Mouse (Mus musculus): ENCODE measurements at regions not wholly inside any gene's neighbourhood (a gene's known extent, or its start where the extent isn't known, plus 50 kb on each side); places are given as distances from the start of the nearest gene placed in this dataset.

GRCm38 (mm10) chr13:6877018-6877901, 228.7 kb upstream of the Pfkp start:
- Histone ChIP-seq H3K79me2 (ENCODE audit: control insufficient read depth, insufficient read depth) (no peaks in the 10 kb centered on the region), H3K4me3 (ENCODE audit: insufficient read depth, poor library complexity, severe bottlenecking) (no peak overlapping the region), H3K36me3 (ENCODE audit: control insufficient read depth, insufficient read depth) (no peaks in the 10 kb centered on the region), H3ac (ENCODE audit: control insufficient read depth, insufficient read length, low read depth) (no peak overlapping the region), H3K27me3 (ENCODE audit: control insufficient read depth, insufficient read depth, insufficient read length) (no peaks in the 10 kb centered on the region), H3K79me3 (ENCODE audit: low read depth) (no peaks in the 10 kb centered on the region)
- TF ChIP-seq CEBPB (IDR thresholded peaks at IDR 0.05; ENCODE audit: low read depth): no peak
- TF ChIP-seq MYOD1 (IDR thresholded peaks at IDR 0.05; ENCODE audit: control insufficient read depth, insufficient read length, low read depth): no peak
- no peak for TF ChIP-seq FOSL1 (IDR thresholded peaks at IDR 0.05; ENCODE audit: insufficient read depth, low read length, poor library complexity, severe bottlenecking)
- TF ChIP-seq CTCF (IDR thresholded peaks at IDR 0.05; ENCODE audit: control insufficient read depth, insufficient read depth, insufficient read length): no peak
- TF ChIP-seq USF1 (IDR thresholded peaks at IDR 0.05; ENCODE audit: low read depth): no peak
- TF ChIP-seq MAX (IDR thresholded peaks at IDR 0.05): no peak
- TF ChIP-seq MYOG (IDR thresholded peaks at IDR 0.05; ENCODE audit: control insufficient read depth, extremely low read depth, insufficient read length): no peak

- Histone ChIP-seq H3K79me2 (ENCODE audit: control insufficient read depth, insufficient read depth) (no peaks in the 10 kb centered on the region), H3K36me3 (ENCODE audit: control insufficient read depth, insufficient read depth) (no peaks in the 10 kb centered on the region), H3K4me3 (ENCODE audit: insufficient read depth, poor library complexity, severe bottlenecking) (no peak overlapping the region), H3ac (ENCODE audit: control insufficient read depth, insufficient read length, low read depth) (no peak overlapping the region), H3K27me3 (ENCODE audit: control insufficient read depth, insufficient read depth, insufficient read length) (no peaks in the 10 kb centered on the region), H3K79me3 (ENCODE audit: low read depth) (no peaks in the 10 kb centered on the region)
- no peak for TF ChIP-seq MAX (IDR thresholded peaks at IDR 0.05)
- no peak for TF ChIP-seq CTCF (IDR thresholded peaks at IDR 0.05; ENCODE audit: control insufficient read depth, insufficient read depth, insufficient read length)
- no peak for TF ChIP-seq USF1 (IDR thresholded peaks at IDR 0.05; ENCODE audit: low read depth)
- TF ChIP-seq CEBPB (IDR thresholded peaks at IDR 0.05; ENCODE audit: low read depth): no peak
- no peak for TF ChIP-seq FOSL1 (IDR thresholded peaks at IDR 0.05; ENCODE audit: insufficient read depth, low read length, poor library complexity, severe bottlenecking)
- TF ChIP-seq MYOD1 (IDR thresholded peaks at IDR 0.05; ENCODE audit: control insufficient read depth, insufficient read length, low read depth): no peak
- no peak for TF ChIP-seq MYOG (IDR thresholded peaks at IDR 0.05; ENCODE audit: control insufficient read depth, extremely low read depth, insufficient read length)
Observed at GRCm38 (mm10) chr13:6862186-6862585, 213.6 kb upstream of the Pfkp start.

DNA sequence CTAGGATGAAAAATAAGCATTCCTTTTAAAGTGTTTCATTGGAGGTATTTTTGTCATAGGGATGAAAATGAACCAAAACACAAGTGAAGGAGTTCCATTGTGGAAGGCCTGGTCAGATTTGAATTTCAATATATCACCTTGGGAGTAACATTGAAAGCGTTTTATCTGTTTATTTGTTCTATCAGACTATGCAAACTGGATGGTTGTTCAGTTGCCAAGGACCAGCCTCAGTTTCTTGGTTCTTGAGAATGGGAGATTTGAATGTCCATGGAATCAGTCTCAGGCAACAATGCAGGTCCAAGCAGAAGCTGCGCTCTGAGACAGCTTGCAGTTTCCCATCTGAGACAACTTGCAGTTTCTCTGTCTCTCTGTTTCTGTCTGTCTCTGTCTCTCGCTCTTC, 211.0 kb upstream of the Pfkp start:
- Histone ChIP-seq H3K36me3 (ENCODE audit: control insufficient read depth, insufficient read depth) (no peaks in the 10 kb centered on the region), H3K27me3 (ENCODE audit: control insufficient read depth, insufficient read depth, insufficient read length) (no peaks in the 10 kb centered on the region), H3K79me3 (ENCODE audit: low read depth) (no peaks in the 10 kb centered on the region), H3K79me2 (ENCODE audit: control insufficient read depth, insufficient read depth) (no peaks in the 10 kb centered on the region), H3ac (ENCODE audit: control insufficient read depth, insufficient read length, low read depth) (no peak overlapping the region), H3K4me3 (ENCODE audit: insufficient read depth, poor library complexity, severe bottlenecking) (no peak overlapping the region)
- TF ChIP-seq FOSL1 (IDR thresholded peaks at IDR 0.05; ENCODE audit: insufficient read depth, low read length, poor library complexity, severe bottlenecking): no peak
- TF ChIP-seq CTCF (IDR thresholded peaks at IDR 0.05; ENCODE audit: control insufficient read depth, insufficient read depth, insufficient read length): no peak
- TF ChIP-seq CEBPB (IDR thresholded peaks at IDR 0.05; ENCODE audit: low read depth): no peak
- no peak for TF ChIP-seq MYOD1 (IDR thresholded peaks at IDR 0.05; ENCODE audit: control insufficient read depth, insufficient read length, low read depth)
- no peak for TF ChIP-seq MYOG (IDR thresholded peaks at IDR 0.05; ENCODE audit: control insufficient read depth, extremely low read depth, insufficient read length)
- no peak for TF ChIP-seq USF1 (IDR thresholded peaks at IDR 0.05; ENCODE audit: low read depth)
- no peak for TF ChIP-seq MAX (IDR thresholded peaks at IDR 0.05)

GRCm38 (mm10) chr13:6855199-6856148, 206.9 kb upstream of the Pfkp start:
- no peak for TF ChIP-seq CTCF (IDR thresholded peaks at IDR 0.05; ENCODE audit: control insufficient read depth, insufficient read depth, insufficient read length)
- TF ChIP-seq CEBPB (IDR thresholded peaks at IDR 0.05; ENCODE audit: low read depth): no peak
- TF ChIP-seq MYOD1 (IDR thresholded peaks at IDR 0.05; ENCODE audit: control insufficient read depth, insufficient read length, low read depth): no peak
- TF ChIP-seq MAX (IDR thresholded peaks at IDR 0.05): no peak
- TF ChIP-seq USF1 (IDR thresholded peaks at IDR 0.05; ENCODE audit: low read depth): no peak
- no peak for TF ChIP-seq FOSL1 (IDR thresholded peaks at IDR 0.05; ENCODE audit: insufficient read depth, low read length, poor library complexity, severe bottlenecking)
- no peak for TF ChIP-seq MYOG (IDR thresholded peaks at IDR 0.05; ENCODE audit: control insufficient read depth, extremely low read depth, insufficient read length)
- Histone ChIP-seq H3K36me3 (ENCODE audit: control insufficient read depth, insufficient read depth) (no peaks in the 10 kb centered on the region), H3ac (ENCODE audit: control insufficient read depth, insufficient read length, low read depth) (no peak overlapping the region), H3K79me2 (ENCODE audit: control insufficient read depth, insufficient read depth) (no peaks in the 10 kb centered on the region), H3K4me3 (ENCODE audit: insufficient read depth, poor library complexity, severe bottlenecking) (no peak overlapping the region), H3K27me3 (ENCODE audit: control insufficient read depth, insufficient read depth, insufficient read length) (no peaks in the 10 kb centered on the region), H3K79me3 (ENCODE audit: low read depth) (no peaks in the 10 kb centered on the region)

- Histone ChIP-seq H3K27me3 (ENCODE audit: control insufficient read depth, insufficient read depth, insufficient read length) (no peaks in the 10 kb centered on the region), H3K4me3 (ENCODE audit: insufficient read depth, poor library complexity, severe bottlenecking) (no peak overlapping the region), H3ac (ENCODE audit: control insufficient read depth, insufficient read length, low read depth) (no peak overlapping the region), H3K36me3 (ENCODE audit: control insufficient read depth, insufficient read depth) (no peaks in the 10 kb centered on the region), H3K79me2 (ENCODE audit: control insufficient read depth, insufficient read depth) (no peaks in the 10 kb centered on the region), H3K79me3 (ENCODE audit: low read depth) (no peaks in the 10 kb centered on the region)
- TF ChIP-seq MAX (IDR thresholded peaks at IDR 0.05): no peak
- no peak for TF ChIP-seq MYOD1 (IDR thresholded peaks at IDR 0.05; ENCODE audit: control insufficient read depth, insufficient read length, low read depth)
- no peak for TF ChIP-seq USF1 (IDR thresholded peaks at IDR 0.05; ENCODE audit: low read depth)
- TF ChIP-seq FOSL1 (IDR thresholded peaks at IDR 0.05; ENCODE audit: insufficient read depth, low read length, poor library complexity, severe bottlenecking): no peak
- TF ChIP-seq MYOG (IDR thresholded peaks at IDR 0.05; ENCODE audit: control insufficient read depth, extremely low read depth, insufficient read length): no peak
Observed at GRCm38 (mm10) chr13:6837446-6837845, 188.9 kb upstream of the Pfkp start.

All from C2C12 (cell line).